Mouse (Mus musculus): Measurements from ENCODE around the gene Gys1.
"Not testable (repeated sequence)": the region's sequence is repeated elsewhere in the genome, so short reads cannot be mapped to it uniquely, and the experiment has no call there.

Gene Gys1

GRCm38 (mm10) chr7:45480310-45480709 lies 45.7 kb downstream of the Gys1 start:
- DNase-seq (ENCODE audit: low read depth, low spot score): not testable (repeated sequence)

DNA sequence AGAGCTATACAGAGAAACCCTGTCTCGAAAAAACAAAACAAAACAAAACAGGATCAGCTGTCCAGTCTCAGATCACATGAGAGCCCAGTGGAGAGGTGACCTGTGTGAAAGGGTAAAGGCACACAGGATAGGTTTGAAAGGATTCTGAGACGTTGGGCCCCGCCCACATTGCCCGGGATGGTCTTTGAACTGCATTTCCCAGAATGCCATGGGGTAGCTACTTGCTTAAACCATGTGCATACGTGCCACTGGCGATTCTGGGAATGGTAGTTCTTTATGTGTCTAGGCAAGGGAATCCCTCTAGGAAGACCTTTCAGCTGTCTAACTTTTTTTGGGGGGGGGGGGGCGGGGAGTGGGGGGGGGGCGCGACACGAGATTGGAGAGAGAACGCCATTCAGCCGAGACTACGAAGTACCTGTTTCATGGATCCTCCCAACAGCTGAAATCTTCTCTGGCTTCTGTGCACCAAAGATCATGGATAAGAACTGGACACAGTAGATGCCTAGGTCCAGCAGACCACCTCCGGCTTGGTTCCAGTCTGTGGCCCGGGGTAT lies 46.8 kb downstream of the Gys1 start, which contains the start of gene Tulp2:
TSS of gene Tulp2 (plus strand) at position 504 of the 554 bp plus-strand sequence.
- DNase-seq (ENCODE audit: low read depth, low spot score): no peak

DNA sequence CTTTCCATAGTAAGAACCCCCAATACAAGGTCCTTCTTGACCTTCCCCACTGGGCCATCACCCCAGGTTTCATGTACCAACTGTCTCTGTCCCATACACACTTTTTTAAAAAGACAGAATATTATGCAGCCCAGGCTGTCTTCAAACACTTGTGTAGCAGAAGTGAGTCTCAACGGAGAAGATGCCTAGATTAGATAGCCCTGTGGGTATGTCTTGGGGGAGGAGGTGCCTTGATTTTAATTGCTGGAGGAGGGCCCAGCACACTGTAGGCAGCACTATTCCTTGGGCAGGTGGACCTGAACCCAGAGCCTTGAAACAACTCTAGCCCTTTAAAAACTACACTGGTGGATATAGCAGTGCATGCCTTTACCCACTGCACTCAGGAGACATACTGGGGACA lies 47.5 kb downstream of the Gys1 start:
- DNase-seq (ENCODE audit: low read depth, low spot score): no peak

- not testable (repeated sequence) for DNase-seq (ENCODE audit: low read depth, low spot score)
Measured at GRCm38 (mm10) chr7:45484985-45485384, 50.3 kb downstream of the Gys1 start.

DNA sequence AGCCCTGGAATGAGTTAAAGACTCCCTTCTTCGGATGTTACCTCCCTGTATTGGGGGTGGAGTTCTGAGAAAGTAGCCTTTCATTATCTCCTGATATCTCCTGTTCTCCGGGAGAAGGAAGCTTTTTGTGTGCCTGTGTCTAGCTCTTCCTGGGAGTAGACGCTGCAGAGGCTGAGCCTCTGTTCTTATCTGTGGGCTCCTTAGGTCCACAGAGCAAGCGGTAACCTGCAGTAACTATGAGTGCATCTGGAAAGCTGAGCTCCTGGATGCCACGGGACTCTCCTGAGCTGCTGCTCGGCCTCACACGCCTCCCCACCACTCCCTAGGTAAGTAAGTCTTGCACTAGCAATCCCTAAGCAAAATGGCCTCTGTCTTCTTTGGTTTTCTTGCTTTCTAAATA lies 51.5 kb downstream of the Gys1 start:
- DNase-seq (ENCODE audit: low read depth, low spot score): no peak

- no peak for DNase-seq (ENCODE audit: low read depth, low spot score)
Measured at GRCm38 (mm10) chr7:45486761-45487415, 52.2 kb downstream of the Gys1 start, which contains the start of gene Gm45808. TSS of gene Gm45808 (minus strand) at chr7:45486811.

DNA sequence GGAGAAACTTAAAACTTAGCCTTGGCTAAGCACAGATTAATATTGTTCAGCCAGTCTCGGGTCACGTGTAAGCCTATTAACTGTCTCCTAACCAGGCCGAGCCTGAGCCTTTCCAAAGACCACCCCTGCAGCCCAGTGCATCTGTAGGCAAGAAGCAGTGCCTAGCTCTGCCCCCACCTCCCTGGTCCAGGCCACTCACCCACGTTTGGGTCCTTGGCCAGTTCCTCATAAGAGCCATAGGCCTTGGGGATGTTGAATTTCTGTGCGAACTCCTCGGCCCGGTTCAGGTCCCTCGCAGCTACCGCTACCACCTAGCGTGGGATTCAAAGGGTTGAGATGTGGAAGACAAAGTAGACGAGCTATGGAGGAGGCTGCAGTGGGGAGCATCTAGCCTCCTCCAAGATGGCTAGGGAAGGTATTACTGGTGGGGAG lies 53.2 kb downstream of the Gys1 start:
- DNase-seq (ENCODE audit: low read depth, low spot score): no peak

DNA sequence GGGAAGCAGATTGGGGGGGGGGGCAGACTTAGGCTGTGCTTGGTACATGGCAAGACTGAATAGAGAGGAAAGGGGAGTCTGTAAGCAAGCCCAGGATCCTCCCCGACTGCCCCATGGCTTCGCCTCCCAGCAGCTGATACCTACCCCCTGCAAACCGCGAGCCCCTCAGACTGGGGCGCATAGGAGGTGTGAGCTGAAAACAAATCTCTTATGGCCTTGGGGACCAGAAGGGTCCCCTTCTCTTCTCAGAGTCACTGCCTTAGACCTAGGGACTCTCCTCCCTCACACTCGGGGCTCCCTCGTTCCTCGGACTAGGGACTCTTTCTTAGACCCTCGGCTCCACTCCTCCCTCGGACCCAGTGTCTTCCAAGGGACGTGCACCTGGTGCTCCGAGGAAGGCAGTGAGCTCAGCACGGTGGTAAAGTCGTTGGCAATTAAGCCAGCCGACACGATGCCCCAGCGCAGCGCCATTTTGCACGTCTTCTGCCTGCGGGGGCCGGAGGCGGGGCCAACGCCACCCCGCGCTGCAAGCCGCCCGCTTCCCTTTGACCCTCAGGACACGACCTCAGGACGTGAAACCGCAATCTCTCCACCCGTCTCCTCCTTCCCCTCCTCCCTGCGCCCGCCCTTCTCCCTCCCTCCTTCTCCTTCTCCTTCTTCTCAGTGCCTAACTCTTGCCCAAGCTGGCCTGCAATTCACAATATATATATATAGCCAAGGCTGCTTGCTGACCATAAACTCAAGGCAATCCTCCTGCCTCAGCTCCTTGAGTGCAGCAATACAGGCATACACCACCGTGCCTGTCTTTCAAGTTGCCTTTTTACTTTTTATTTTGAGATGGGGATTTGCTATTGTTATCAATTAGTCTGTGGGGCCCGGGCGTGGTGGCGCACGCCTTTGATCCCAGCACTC lies 53.9 kb downstream of the Gys1 start, which contains the start of gene Dhdh:
TSS of gene Dhdh (minus strand) at position 513 of the 912 bp plus-strand sequence.
- DNase-seq (ENCODE audit: low read depth, low spot score): no peak

DNA sequence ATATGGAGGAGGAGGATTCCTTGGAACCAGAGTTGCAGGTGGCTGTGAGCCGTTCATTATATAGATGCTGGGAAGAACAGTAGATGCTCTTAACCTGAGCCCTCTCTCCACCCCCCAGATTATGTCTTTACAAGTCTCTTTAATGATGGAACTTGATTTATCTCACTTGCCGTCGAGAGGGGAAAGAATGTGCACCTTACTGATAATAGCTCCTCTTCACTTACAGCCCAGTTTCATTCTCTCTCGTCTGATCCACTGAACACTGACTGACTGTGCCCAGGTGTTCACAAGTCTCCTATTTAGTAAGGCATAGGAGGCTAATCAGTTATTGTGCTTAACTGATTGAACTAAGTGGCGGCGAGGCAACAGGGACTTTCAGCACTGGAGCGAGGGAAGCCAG lies 54.9 kb downstream of the Gys1 start:
- no peak for DNase-seq (ENCODE audit: low read depth, low spot score)

DNA sequence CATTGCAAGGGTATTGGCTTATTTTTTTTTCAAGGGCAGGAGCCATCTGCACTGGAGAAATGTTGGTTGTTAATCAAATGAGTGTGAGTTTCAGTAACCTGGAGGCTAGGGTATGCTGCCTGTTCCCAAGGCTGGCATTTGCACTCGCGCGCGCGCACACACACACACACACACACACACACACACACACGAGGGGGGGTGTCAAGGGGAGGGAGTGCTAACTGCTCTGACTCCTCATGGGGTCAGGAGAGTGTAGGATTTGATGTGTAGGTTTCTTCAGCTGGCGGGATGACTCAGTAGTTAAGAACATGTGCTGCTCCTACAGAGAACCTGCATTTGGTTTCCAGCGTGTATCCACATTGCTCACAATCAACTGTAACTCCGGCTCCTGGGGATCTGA lies 56.2 kb downstream of the Gys1 start:
- peak; percentile 58 for DNase-seq (ENCODE audit: low read depth, low spot score)

DNA sequence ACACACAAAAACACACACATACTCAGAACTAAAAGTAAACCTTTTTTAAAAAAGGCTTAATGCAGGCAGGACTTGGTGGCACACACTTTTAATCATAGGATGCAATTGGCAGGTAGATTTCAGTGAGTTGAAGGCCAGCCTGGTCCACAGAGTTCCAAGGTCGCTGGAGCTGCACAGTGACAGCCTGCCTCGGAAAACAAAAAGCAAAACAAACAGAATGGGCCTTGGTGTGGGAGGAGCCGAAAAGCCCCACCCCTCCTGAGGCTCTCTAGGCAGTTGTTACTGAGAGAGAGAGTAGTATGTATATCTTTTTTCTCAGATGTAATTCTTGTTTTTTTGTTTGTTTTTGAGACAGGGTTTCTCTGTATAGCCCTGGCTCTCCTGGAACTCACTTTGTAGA lies 56.6 kb downstream of the Gys1 start:
- no peak for DNase-seq (ENCODE audit: low read depth, low spot score)

- DNase-seq (ENCODE audit: low read depth, low spot score): no peak
Measured at GRCm38 (mm10) chr7:45492225-45492844, 57.7 kb downstream of the Gys1 start.

GRCm38 (mm10) chr7:45492951-45493350 lies 58.3 kb downstream of the Gys1 start:
- DNase-seq (ENCODE audit: low read depth, low spot score): no peak

DNA sequence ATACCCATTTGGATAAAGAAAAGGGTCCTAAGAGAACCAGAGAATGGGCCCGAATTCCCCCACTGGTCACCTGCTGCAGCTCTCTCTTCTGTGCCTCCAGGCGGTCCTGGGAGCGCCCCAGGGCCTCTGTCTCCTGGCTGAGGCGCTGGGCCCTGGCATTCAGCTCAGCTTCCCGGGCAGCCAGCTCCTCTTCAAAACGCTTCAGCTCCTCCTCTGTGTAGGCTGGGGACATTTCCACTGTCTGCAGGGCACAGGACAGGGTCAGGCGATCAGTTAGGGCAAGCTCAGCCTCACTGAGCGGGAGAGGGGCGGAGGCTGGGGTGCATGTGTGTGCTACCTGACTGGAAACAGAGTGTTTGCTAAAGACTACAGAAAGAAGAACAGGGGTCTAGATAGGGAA lies 59.9 kb downstream of the Gys1 start:
- DNase-seq (ENCODE audit: low read depth, low spot score): no peak

GRCm38 (mm10) chr7:45498427-45498826 lies 63.8 kb downstream of the Gys1 start:
- DNase-seq (ENCODE audit: low read depth, low spot score): no peak

All from telencephalon, adult 2 months (tissue).